Mouse (Mus musculus): ENCODE data around the gene Fsip1. TPM values are rescaled to one million over a fixed set of nuclear protein-coding genes. Genes with fewer than 3 reads are reported as not detected.

The Fsip1 gene
- total RNA-seq, 1 experiment from 2014 or later: 0.52 TPM

DNA sequence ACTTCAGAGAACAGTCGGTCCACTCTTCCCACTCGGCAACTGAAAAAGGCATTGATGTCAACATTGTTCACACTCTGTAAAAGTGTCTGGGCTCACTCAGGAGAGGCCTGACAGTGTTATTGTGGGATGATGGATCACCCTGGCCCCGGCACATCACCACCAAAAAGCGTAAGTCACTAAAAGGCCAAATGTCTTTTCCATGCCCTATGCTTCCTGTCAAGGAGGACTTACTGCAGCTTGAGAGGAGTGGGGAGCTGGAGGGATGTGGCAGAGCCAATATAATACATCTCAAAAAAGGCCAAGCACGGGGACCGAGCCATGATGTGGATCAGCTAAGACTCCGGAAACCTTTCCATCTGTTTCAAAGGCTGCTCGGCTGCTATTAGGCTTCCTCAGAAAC lies 2.2 kb downstream of the Fsip1 start:
- DNase-seq: no peak

- peak; percentile 48 for DNase-seq
Measured at GRCm38 (mm10) chr2:118248966-118249365, 7.8 kb downstream of the Fsip1 start.

- DNase-seq: no peak
Measured at GRCm38 (mm10) chr2:118248016-118248415, 8.8 kb downstream of the Fsip1 start.

- peak; percentile 84 for DNase-seq
Measured at GRCm38 (mm10) chr2:118245914-118246313, 10.9 kb downstream of the Fsip1 start.

DNA sequence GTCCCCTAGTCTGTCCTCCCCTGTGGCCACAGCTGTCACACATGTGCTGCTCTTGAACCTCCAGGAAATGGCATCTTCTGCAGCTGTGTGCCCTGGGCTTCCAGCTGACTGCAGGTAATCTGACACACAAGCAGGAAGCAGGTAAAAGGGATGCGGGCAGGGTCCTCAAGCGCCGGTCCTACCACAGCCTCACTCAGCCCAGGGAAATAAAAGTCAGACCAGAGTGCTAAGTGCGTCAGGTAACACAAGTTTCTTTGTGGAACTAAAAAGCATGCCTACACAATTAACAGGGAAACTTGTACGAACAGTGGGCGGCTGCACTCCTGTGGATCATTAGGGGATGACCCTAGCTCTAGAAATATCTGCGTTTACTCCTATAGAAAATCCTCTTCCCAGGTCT lies 20.6 kb downstream of the Fsip1 start:
- no peak for DNase-seq

DNA sequence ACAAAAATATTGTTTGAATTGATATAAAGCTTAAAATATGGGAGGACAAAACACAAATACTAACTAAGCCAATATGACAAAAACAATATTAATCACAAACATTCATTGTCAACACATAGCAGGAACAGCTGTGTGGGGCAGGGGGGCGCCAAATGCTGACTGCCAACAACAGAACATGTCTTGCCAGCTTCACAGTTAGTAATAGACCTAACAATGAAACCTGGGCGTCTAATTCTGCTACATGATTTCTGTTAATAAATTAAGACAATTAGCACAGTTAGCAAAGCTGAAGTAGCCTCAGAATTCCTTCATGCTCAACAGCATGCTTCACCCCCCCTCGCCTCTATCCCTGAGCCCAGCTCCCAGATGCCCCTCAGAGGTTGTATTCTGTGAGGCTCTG lies 21.2 kb downstream of the Fsip1 start:
- DNase-seq: no peak

DNA sequence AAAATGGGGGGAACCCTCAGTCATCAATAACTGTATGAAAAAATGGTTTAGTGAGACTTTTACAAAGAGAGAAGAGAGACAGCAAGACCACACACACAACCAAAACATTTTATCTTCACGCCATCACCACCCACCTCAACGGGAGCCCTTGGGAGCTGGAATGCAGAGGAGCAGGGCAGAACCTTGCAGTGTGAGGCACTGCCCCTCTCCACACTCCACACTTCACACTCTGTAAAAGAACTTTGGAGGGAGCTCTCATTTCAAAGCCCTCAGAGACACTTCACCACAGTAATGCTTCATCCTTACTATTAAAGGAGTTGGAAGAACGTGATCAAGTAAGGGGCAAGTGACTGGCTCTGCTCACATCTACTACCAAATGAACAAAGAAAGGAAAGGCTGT lies 26.2 kb downstream of the Fsip1 start:
- no peak for DNase-seq

DNA sequence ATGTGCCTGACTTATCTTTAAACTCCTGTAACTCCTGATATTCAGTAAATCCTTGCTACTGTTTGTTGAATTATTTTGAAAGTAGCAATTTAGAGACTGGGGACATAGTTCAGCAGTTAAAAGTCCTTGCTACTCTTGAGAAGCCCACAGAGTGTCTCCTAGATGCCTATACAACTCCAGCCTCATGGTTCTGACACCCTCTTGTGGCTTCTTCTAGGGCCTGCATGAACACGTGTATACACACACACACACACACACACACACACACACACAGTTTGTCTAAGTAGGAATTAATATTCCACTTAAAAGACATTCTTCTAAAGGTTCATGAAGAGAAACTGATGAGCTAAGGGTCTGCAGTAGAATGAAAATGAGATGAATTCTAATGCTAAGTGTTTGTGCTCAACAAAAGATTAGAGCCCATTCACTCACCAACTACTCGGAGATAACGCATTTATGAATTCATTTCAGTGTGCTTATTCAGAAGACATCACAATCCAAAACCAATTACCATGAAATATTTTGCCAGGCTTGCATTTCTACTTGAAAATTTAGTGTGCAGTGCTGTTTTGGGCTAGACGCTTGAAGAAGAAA lies 28.2 kb downstream of the Fsip1 start:
- DNase-seq: no peak

GRCm38 (mm10) chr2:118225316-118226041 lies 31.3 kb downstream of the Fsip1 start:
- no peak for DNase-seq

DNA sequence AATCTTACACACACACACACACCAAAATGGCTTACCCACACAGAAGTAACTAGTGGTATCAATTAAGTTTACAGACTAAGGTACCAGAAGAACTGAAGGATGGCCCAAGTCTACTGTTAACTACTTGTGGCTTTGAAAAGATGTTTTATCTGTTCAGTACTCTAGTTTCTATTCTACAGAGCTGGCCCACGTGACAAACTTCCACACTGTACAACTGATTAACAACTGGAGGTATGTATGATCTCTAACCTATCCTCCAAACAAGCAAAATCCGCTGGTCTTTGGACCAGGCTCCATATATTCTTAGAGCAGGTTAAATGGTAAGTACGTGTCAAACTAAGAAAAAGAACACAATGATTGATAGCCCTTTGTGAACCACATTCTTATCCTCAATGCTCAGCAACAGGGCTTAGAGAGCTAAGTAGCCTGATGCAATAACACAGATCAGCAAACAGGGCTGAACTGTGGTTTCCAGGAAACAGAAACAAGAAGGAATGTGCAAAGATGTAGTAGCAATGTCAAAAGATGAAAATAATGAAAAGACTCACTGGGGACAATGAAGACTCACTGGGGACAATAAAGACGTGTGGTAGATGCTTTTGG lies 38.7 kb downstream of the Fsip1 start:
- no peak for DNase-seq

DNA sequence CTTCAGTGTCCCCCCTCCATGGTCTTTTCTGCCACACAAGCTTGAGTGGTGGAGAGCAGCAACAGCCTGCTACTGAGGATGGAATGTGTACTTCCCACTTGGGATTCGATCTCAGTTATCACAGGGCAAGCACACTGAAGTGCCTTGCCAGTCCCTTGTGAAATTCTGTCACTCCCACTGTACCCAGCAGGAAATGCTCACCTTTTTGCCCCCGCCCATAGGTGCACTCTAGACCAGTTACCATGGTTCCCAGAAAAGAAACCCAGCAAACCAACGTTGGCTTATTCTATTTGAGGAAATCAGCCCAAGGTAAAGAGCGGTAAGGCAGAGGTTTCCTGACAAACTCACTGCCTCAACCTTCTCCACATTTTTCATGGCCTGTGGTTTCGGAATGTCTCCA lies 47.1 kb downstream of the Fsip1 start:
- no peak for DNase-seq

GRCm38 (mm10) chr2:118208651-118209050 lies 48.1 kb downstream of the Fsip1 start:
- DNase-seq: no peak

- DNase-seq: no peak
Measured at GRCm38 (mm10) chr2:118205991-118206585, 50.7 kb downstream of the Fsip1 start.

DNA sequence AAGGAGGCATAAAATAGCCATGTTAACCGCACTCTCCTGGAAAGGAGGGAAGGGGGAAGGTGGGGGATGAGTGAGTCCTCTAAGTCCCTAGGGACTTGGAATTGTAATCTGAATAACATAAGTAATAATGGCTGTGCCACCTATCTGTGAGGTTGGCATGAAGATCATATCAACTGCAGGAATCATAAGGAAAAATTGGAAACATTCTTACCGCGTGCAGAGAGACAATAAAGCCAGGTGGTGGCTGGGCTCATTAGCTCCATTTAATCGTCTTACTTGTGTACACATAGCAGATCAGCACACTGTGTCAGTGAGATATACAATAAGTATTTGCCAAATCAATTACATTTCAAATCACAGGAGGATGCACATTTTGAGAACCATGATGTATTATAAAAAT lies 52.1 kb downstream of the Fsip1 start:
- no peak for DNase-seq

- DNase-seq: no peak
Measured at GRCm38 (mm10) chr2:118203739-118204461, 52.9 kb downstream of the Fsip1 start.

GRCm38 (mm10) chr2:118202934-118203333 lies 53.8 kb downstream of the Fsip1 start:
- no peak for DNase-seq

- peak; percentile 13 for DNase-seq
Measured at GRCm38 (mm10) chr2:118201983-118202382, 54.8 kb downstream of the Fsip1 start.

GRCm38 (mm10) chr2:118199867-118200266 lies 56.9 kb downstream of the Fsip1 start:
- peak; percentile 84 for DNase-seq

GRCm38 (mm10) chr2:118196966-118197365 lies 59.8 kb downstream of the Fsip1 start:
- DNase-seq: peak; percentile 26

GRCm38 (mm10) chr2:118182136-118182535 lies 74.6 kb downstream of the Fsip1 start:
- no peak for DNase-seq

DNA sequence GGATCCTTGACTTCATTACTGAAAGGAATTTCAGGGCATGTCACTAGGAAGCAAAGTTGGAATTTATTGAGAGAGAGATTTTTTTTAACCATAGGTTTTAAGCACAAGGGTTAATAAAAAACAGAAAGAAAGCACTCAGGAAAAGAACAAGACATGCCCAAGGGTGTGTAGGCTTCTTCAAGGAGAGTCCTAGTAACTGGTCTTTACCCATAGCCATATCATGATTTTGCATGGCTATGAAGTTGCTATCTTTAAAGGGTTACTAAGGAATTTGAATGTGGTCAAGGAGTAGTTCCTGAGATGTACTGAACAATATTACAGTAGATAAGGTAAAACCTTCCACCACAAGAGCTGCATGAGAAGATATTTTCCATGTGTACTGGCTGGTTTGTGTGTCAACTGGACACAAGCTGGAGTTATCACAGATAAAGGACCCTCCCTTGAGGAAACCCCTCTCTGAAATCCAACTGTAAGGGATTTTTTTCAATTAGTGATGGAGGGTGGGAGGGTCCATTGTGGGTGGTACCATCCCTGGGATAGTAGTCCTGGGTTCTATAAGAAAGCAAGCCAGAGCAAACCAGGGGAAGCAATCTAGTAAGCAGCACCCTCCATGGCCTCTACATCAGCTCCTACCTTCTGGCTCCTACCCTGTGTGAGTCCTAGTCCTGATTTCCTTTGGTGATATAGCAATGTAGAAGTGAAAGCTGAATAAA lies 76.7 kb downstream of the Fsip1 start:
- DNase-seq: no peak

GRCm38 (mm10) chr2:118179472-118179871 lies 77.3 kb downstream of the Fsip1 start:
- DNase-seq: no peak
